Mouse (Mus musculus) neural tube, embryonic 12.5 days (tissue): ENCODE measurements around the gene Rsl24d1. TPM values are rescaled to one million over a fixed set of nuclear protein-coding genes. Genes with fewer than 3 reads are reported as not detected.
"Not testable (repeated sequence)": the region's sequence is repeated elsewhere in the genome, so short reads cannot be mapped to it uniquely, and the experiment has no call there.

Experiments used
- ATAC-seq: fragments of 200-750 bp; cut with Nextera tagmentation; 2 replicates; pipeline ENCODE4 v1.8.0; 2017; ENCODE audit warnings: low read depth, mild to moderate bottlenecking, moderate TSS enrichment, moderate library complexity; ENCODE audit not compliant: low FRiP score
- H3K27ac ChIP-seq: fragments of 300-500 bp; sonication (generic); 2 replicates; pipeline ENCODE4 v1.5.1; 2016
- H3K27me3 ChIP-seq: fragments of 300-500 bp; sonication (generic); replicated peaks from 2 replicates; pipeline ENCODE4 v1.6.1; 2016; ENCODE audit warnings: mild to moderate bottlenecking
- H3K36me3 ChIP-seq: fragments of 300-500 bp; sonication (generic); 2 replicates; pipeline ENCODE4 v1.6.1; 2016; ENCODE audit warnings: mild to moderate bottlenecking
- H3K4me1 ChIP-seq: fragments of 300-500 bp; sonication (generic); 2 replicates; pipeline ENCODE4 v1.6.1; 2016
- H3K4me2 ChIP-seq: fragments of 300-500 bp; sonication (generic); replicated peaks from 2 replicates; pipeline ENCODE4 v1.6.1; 2016; ENCODE audit warnings: mild to moderate bottlenecking
- H3K4me3 ChIP-seq: fragments of 300-500 bp; sonication (generic); 2 replicates; pipeline ENCODE4 v1.5.1; 2016
- H3K9ac ChIP-seq: fragments of 300-500 bp; sonication (generic); 2 replicates; pipeline ENCODE4 v1.6.1; 2016; ENCODE audit warnings: mild to moderate bottlenecking
- H3K9me3 ChIP-seq: fragments of 300-500 bp; sonication (generic); 2 replicates; pipeline ENCODE4 v1.6.1; 2016; ENCODE audit warnings: mild to moderate bottlenecking
- WGBS: fragments of 180-500 bp; shearing (Covaris S2); methylation state at CpG from one replicate; pipeline ENCODE4 v1.1.7; 2016; 5-methylcytosine and 5-hydroxymethylcytosine counted together
- polyA plus RNA-seq: library from polyadenylated mRNA; unstranded; fragments of >200 nt; fragmentation: Nextera tagmentation; extraction: Ambion mirVana; gene quantifications from 2 replicates; pipeline ENCODE4 v1.2.1, GENCODE M21; 2016

Gene Rsl24d1
- polyA plus RNA-seq: 116 TPM in 2 replicates

- H3K27me3 ChIP-seq: no peaks in the 10 kb centered on the region
- ATAC-seq: peak; percentile 97
- H3K4me1 ChIP-seq: peaks cover 9% of the 10 kb centered on the region
- peak within 1 kb of the TSS; percentile 92 for H3K4me3 ChIP-seq
- WGBS: under 1% methylated on average over 64 of the region's 64 CpGs
- H3K27ac ChIP-seq: no peak within 1 kb of the TSS
- H3K4me2 ChIP-seq: peak within 1 kb of the TSS; percentile 85
- no peaks in the 10 kb centered on the region for H3K9me3 ChIP-seq
- H3K9ac ChIP-seq: peak within 1 kb of the TSS; percentile 78
- peaks cover 24% of the 10 kb centered on the region for H3K36me3 ChIP-seq
Observed at GRCm38 (mm10) chr9:73112919-73113906, at the start of gene Rsl24d1. Gene Rsl24d1, plus strand, starts transcription at chr9:73113426.

- no peak overlapping the region for H3K9ac ChIP-seq
- peaks cover 24% of the 10 kb centered on the region for H3K4me1 ChIP-seq
- H3K4me2 ChIP-seq: peak overlapping the region; percentile 34
- 30% methylated on average over 15 of the region's 15 CpGs for WGBS
- no peaks in the 10 kb centered on the region for H3K36me3 ChIP-seq
- H3K9me3 ChIP-seq: no peaks in the 10 kb centered on the region
- H3K27me3 ChIP-seq: no peaks in the 10 kb centered on the region
- ATAC-seq: no peak
- no peak overlapping the region for H3K27ac ChIP-seq
- H3K4me3 ChIP-seq: no peak overlapping the region
Observed at GRCm38 (mm10) chr9:73063621-73064290, 49.5 kb upstream of the Rsl24d1 start.

- no peaks in the 10 kb centered on the region for H3K36me3 ChIP-seq
- no peaks in the 10 kb centered on the region for H3K9me3 ChIP-seq
- 26% methylated on average over 10 of the region's 10 CpGs for WGBS
- H3K27ac ChIP-seq: no peak overlapping the region
- H3K4me2 ChIP-seq: peak overlapping the region; percentile 23
- ATAC-seq: 0 out of 2 replicates have a peak, but pooled peaks have one; percentile 37
- H3K27me3 ChIP-seq: no peaks in the 10 kb centered on the region
- H3K4me1 ChIP-seq: peaks cover 24% of the 10 kb centered on the region
- no peak overlapping the region for H3K9ac ChIP-seq
- no peak overlapping the region for H3K4me3 ChIP-seq
Observed at GRCm38 (mm10) chr9:73067086-73067485, 46.1 kb upstream of the Rsl24d1 start.

GRCm38 (mm10) chr9:73068230-73068679 is 45.0 kb upstream of the Rsl24d1 start:
- Histone ChIP-seq H3K9me3 (no peaks in the 10 kb centered on the region), H3K27me3 (no peaks in the 10 kb centered on the region), H3K4me2 (no peak overlapping the region), H3K4me3 (no peak overlapping the region), H3K36me3 (no peaks in the 10 kb centered on the region), H3K4me1 (peaks cover 24% of the 10 kb centered on the region), H3K27ac (no peak overlapping the region), H3K9ac (no peak overlapping the region)
- WGBS: 30% methylated on average over 6 of the region's 6 CpGs
- peak; percentile 65 for ATAC-seq

GRCm38 (mm10) chr9:73068688-73069087 is 44.5 kb upstream of the Rsl24d1 start:
- H3K27ac ChIP-seq: no peak overlapping the region
- peaks cover 20% of the 10 kb centered on the region for H3K4me1 ChIP-seq
- no peaks in the 10 kb centered on the region for H3K36me3 ChIP-seq
- WGBS: 80% methylated on average over 6 of the region's 6 CpGs
- no peaks in the 10 kb centered on the region for H3K9me3 ChIP-seq
- no peak overlapping the region for H3K4me3 ChIP-seq
- ATAC-seq: no peak
- no peak overlapping the region for H3K4me2 ChIP-seq
- no peaks in the 10 kb centered on the region for H3K27me3 ChIP-seq
- no peak overlapping the region for H3K9ac ChIP-seq

- Histone ChIP-seq H3K36me3 (no peaks in the 10 kb centered on the region), H3K9ac (no peak overlapping the region), H3K4me3 (no peak overlapping the region), H3K27me3 (no peaks in the 10 kb centered on the region), H3K4me1 (peaks cover 15% of the 10 kb centered on the region), H3K4me2 (no peak overlapping the region), H3K9me3 (no peaks in the 10 kb centered on the region), H3K27ac (no peak overlapping the region)
- no peak for ATAC-seq
- 79% methylated on average over 10 of the region's 10 CpGs for WGBS
Observed at GRCm38 (mm10) chr9:73070971-73071659, 42.1 kb upstream of the Rsl24d1 start.

- Histone ChIP-seq H3K4me2 (no peak overlapping the region), H3K4me1 (peaks cover 10% of the 10 kb centered on the region), H3K27ac (no peak overlapping the region), H3K4me3 (no peak overlapping the region), H3K9ac (no peak overlapping the region), H3K27me3 (no peaks in the 10 kb centered on the region), H3K36me3 (no peaks in the 10 kb centered on the region), H3K9me3 (no peaks in the 10 kb centered on the region)
- ATAC-seq: no peak
- 85% methylated on average over 8 of the region's 8 CpGs for WGBS
Observed at GRCm38 (mm10) chr9:73072426-73072825, 40.8 kb upstream of the Rsl24d1 start.

- Histone ChIP-seq H3K9me3 (no peaks in the 10 kb centered on the region), H3K27me3 (no peaks in the 10 kb centered on the region), H3K27ac (no peak overlapping the region), H3K4me1 (peaks cover 3% of the 10 kb centered on the region), H3K9ac (no peak overlapping the region), H3K4me3 (no peak overlapping the region), H3K4me2 (no peak overlapping the region), H3K36me3 (no peaks in the 10 kb centered on the region)
- 95% methylated on average over 5 of the region's 5 CpGs for WGBS
- no peak for ATAC-seq
Observed at GRCm38 (mm10) chr9:73073169-73073568, 40.1 kb upstream of the Rsl24d1 start.

- H3K4me2 ChIP-seq, H3K4me3 ChIP-seq, H3K36me3 ChIP-seq, ATAC-seq, H3K27me3 ChIP-seq, H3K4me1 ChIP-seq, H3K9ac ChIP-seq, H3K9me3 ChIP-seq, H3K27ac ChIP-seq: not testable (repeated sequence)
- WGBS: 89% methylated on average over 11 of the region's 12 CpGs
Observed at GRCm38 (mm10) chr9:73079349-73079748, 33.9 kb upstream of the Rsl24d1 start.

- no peaks in the 10 kb centered on the region for H3K9me3 ChIP-seq
- no peak for ATAC-seq
- H3K36me3 ChIP-seq: no peaks in the 10 kb centered on the region
- no peak overlapping the region for H3K4me2 ChIP-seq
- H3K4me3 ChIP-seq: no peak overlapping the region
- no peaks in the 10 kb centered on the region for H3K4me1 ChIP-seq
- WGBS: 38% methylated on average over 7 of the region's 7 CpGs
- H3K27me3 ChIP-seq: no peaks in the 10 kb centered on the region
- H3K27ac ChIP-seq: no peak overlapping the region
- no peak overlapping the region for H3K9ac ChIP-seq
Observed at GRCm38 (mm10) chr9:73079801-73080325, 33.4 kb upstream of the Rsl24d1 start.

GRCm38 (mm10) chr9:73082291-73083000 is 30.8 kb upstream of the Rsl24d1 start:
- H3K9me3 ChIP-seq: no peaks in the 10 kb centered on the region
- H3K4me1 ChIP-seq: no peaks in the 10 kb centered on the region
- H3K36me3 ChIP-seq: no peaks in the 10 kb centered on the region
- H3K27me3 ChIP-seq: no peaks in the 10 kb centered on the region
- H3K9ac ChIP-seq: no peak overlapping the region
- H3K27ac ChIP-seq: no peak overlapping the region
- ATAC-seq: no peak
- WGBS: 80% methylated on average over 8 of the region's 8 CpGs
- H3K4me2 ChIP-seq: no peak overlapping the region
- no peak overlapping the region for H3K4me3 ChIP-seq
